Mouse (Mus musculus) G1E (cell line): ENCODE data around the gene Spred1. TPM values are rescaled to one million over a fixed set of nuclear protein-coding genes. Genes with fewer than 3 reads are reported as not detected.

Experiments used
- ATAC-seq: 2 replicates; pipeline ENCODE4 v1.8.0; 2016; ENCODE audit warnings: mild to moderate bottlenecking; ENCODE audit not compliant: insufficient number of reproducible peaks, poor library complexity, low FRiP score, severe bottlenecking; ENCODE audit errors: extremely low read depth
- DNase-seq: peaks from one replicate; pipeline ENCODE4 v3.0.0; 2012; ENCODE audit warnings: low spot score
- H3K27me3 ChIP-seq: 2 replicates; pipeline ENCODE4 v1.6.1; 2012; ENCODE audit warnings: mild to moderate bottlenecking, low read length, inconsistent platforms; ENCODE audit not compliant: insufficient read depth
- H3K36me3 ChIP-seq: replicated peaks from 2 replicates; pipeline ENCODE3; 2012; ENCODE audit warnings: mild to moderate bottlenecking, inconsistent platforms
- H3K4me1 ChIP-seq: 2 replicates; pipeline ENCODE4 v1.6.1; 2012; ENCODE audit warnings: low read depth, low read length, inconsistent platforms, mixed read lengths; ENCODE audit not compliant: insufficient read depth
- H3K4me3 ChIP-seq: 2 replicates; pipeline ENCODE4 v1.5.1; 2012; ENCODE audit warnings: low read depth, mild to moderate bottlenecking, inconsistent platforms, low read length, moderate library complexity, mixed read lengths
- H3K9me3 ChIP-seq: replicated peaks from 2 replicates; pipeline ENCODE4 v1.6.1; 2012; ENCODE audit warnings: inconsistent platforms
- CTCF ChIP-seq: IDR thresholded peaks from 2 replicates; pipeline ENCODE4 v1.5.1; 2012; ENCODE audit warnings: low read depth, low read length, inconsistent platforms, mixed read lengths
- GATA1 ChIP-seq: IDR thresholded peaks from 2 replicates; pipeline ENCODE4 v1.6.1; 2012; ENCODE audit warnings: borderline replicate concordance, low read length, inconsistent platforms, mixed read lengths
- GATA2 ChIP-seq: IDR thresholded peaks from 2 replicates; pipeline ENCODE4 v1.6.1; 2012; ENCODE audit warnings: low read depth, low read length, inconsistent platforms, borderline replicate concordance
- POLR2AphosphoS5 ChIP-seq: IDR thresholded peaks from 2 replicates; pipeline ENCODE4 v1.6.1; 2012; ENCODE audit warnings: low read depth, low read length, inconsistent platforms; ENCODE audit not compliant: insufficient replicate concordance
- TAL1 ChIP-seq: conservative IDR thresholded peaks from 2 replicates; pipeline ENCODE4 v1.6.1; 2012; ENCODE audit warnings: low read depth, low read length, inconsistent platforms, mixed read lengths
- polyA plus RNA-seq: library from polyadenylated mRNA; stranded (reverse); fragments of >175 nt; gene quantifications from 2 replicates; pipeline ENCODE4 v1.2.3, GENCODE M21; 2012
- total RNA-seq, 2 experiments: library from RNA; stranded (forward) in 1 of 2; stranded (reverse) in 1 of 2; fragments of 200-1000 nt in 1 of 2; fragments of >200 nt in 1 of 2; fragmentation: Nextera tagmentation in 1 of 2; gene quantifications; 2 replicates each; pipeline ENCODE4 v1.2.3; 2014 to 2017

Spred1 gene
- total and polyA plus RNA-seq, 3 experiments, result 3.9 to 78.1 (median 42.1) TPM

- DNase-seq (no peak), ATAC-seq (no peak)
- no peak for TF ChIP-seq GATA1
- no peak for TF ChIP-seq GATA2
- no peak for TF ChIP-seq CTCF
- TF ChIP-seq POLR2AphosphoS5, result no peak
- TF ChIP-seq TAL1, result no peak
- Histone ChIP-seq H3K36me3 (peaks cover 21% of the 10 kb centered on the region), H3K4me1 (peaks cover 33% of the 10 kb centered on the region), H3K9me3 (no peaks in the 10 kb centered on the region), H3K27me3 (no peaks in the 10 kb centered on the region), H3K4me3 (no peak overlapping the region)
These were observed 12.4 kb downstream of the Spred1 start for GRCm38 (mm10) chr2:117133541-117133940.

- TF ChIP-seq GATA2, result no peak
- TF ChIP-seq GATA1, result no peak
- TF ChIP-seq POLR2AphosphoS5, result no peak
- no peak for TF ChIP-seq TAL1
- TF ChIP-seq CTCF, result no peak
- Histone ChIP-seq H3K36me3 (peaks cover 26% of the 10 kb centered on the region), H3K27me3 (no peaks in the 10 kb centered on the region), H3K9me3 (no peaks in the 10 kb centered on the region), H3K4me3 (no peak overlapping the region), H3K4me1 (peaks cover 29% of the 10 kb centered on the region)
- DNase-seq (no peak), ATAC-seq (no peak)
These were observed 16.6 kb downstream of the Spred1 start for GRCm38 (mm10) chr2:117137751-117138150.

- no peak for TF ChIP-seq TAL1
- no peak for TF ChIP-seq POLR2AphosphoS5
- TF ChIP-seq GATA2, result no peak
- no peak for TF ChIP-seq GATA1
- no peak for TF ChIP-seq CTCF
- DNase-seq, result no peak
These were observed 17.8 kb downstream of the Spred1 start for GRCm38 (mm10) chr2:117138932-117139331.

GRCm38 (mm10) chr2:117139977-117140376 lies 18.8 kb downstream of the Spred1 start:
- Histone ChIP-seq H3K4me3 (no peak overlapping the region), H3K4me1 (peaks cover 26% of the 10 kb centered on the region), H3K36me3 (peaks cover 19% of the 10 kb centered on the region), H3K27me3 (no peaks in the 10 kb centered on the region), H3K9me3 (no peaks in the 10 kb centered on the region)
- TF ChIP-seq GATA1 (no peak), TAL1 (no peak), GATA2 (no peak), CTCF (no peak), POLR2AphosphoS5 (no peak)
- ATAC-seq, result no peak
- DNase-seq, result no peak

More at GRCm38 (mm10) chr2:117138932-117139331, 17.8 kb downstream of the Spred1 start:
- ATAC-seq, result no peak
- no peaks in the 10 kb centered on the region for H3K9me3 ChIP-seq
- H3K4me1 ChIP-seq, result peaks cover 29% of the 10 kb centered on the region
- peaks cover 22% of the 10 kb centered on the region for H3K36me3 ChIP-seq
- no peaks in the 10 kb centered on the region for H3K27me3 ChIP-seq
- H3K4me3 ChIP-seq, result no peak overlapping the region

- H3K36me3 ChIP-seq, result peaks cover 21% of the 10 kb centered on the region
- no peak for DNase-seq
- no peaks in the 10 kb centered on the region for H3K27me3 ChIP-seq
- ATAC-seq, result no peak
- H3K4me1 ChIP-seq, result peaks cover 13% of the 10 kb centered on the region
- no peak for TF ChIP-seq CTCF
- no peak for TF ChIP-seq GATA2
- no peak for TF ChIP-seq GATA1
- TF ChIP-seq TAL1, result no peak
- no peak for TF ChIP-seq POLR2AphosphoS5
- H3K9me3 ChIP-seq, result no peaks in the 10 kb centered on the region
- H3K4me3 ChIP-seq, result no peak overlapping the region
These were observed 21.9 kb downstream of the Spred1 start for GRCm38 (mm10) chr2:117143106-117143505.

- H3K36me3 ChIP-seq, result peaks cover 12% of the 10 kb centered on the region
- no peak for ATAC-seq
- H3K4me3 ChIP-seq, result no peak overlapping the region
- peaks cover 25% of the 10 kb centered on the region for H3K4me1 ChIP-seq
- TF ChIP-seq TAL1 (no peak), CTCF (no peak)
- no peaks in the 10 kb centered on the region for H3K27me3 ChIP-seq
- no peaks in the 10 kb centered on the region for H3K9me3 ChIP-seq
- DNase-seq, result no peak
These were observed 24.9 kb downstream of the Spred1 start for GRCm38 (mm10) chr2:117146026-117146425.

GRCm38 (mm10) chr2:117146617-117147016 lies 25.4 kb downstream of the Spred1 start:
- no peak for ATAC-seq
- peaks cover 27% of the 10 kb centered on the region for H3K4me1 ChIP-seq
- no peak for TF ChIP-seq GATA2
- TF ChIP-seq CTCF, result no peak
- TF ChIP-seq GATA1, result no peak
- no peak for TF ChIP-seq TAL1
- no peak for TF ChIP-seq POLR2AphosphoS5
- peaks cover 12% of the 10 kb centered on the region for H3K36me3 ChIP-seq
- H3K9me3 ChIP-seq, result no peaks in the 10 kb centered on the region
- no peaks in the 10 kb centered on the region for H3K27me3 ChIP-seq
- H3K4me3 ChIP-seq, result no peak overlapping the region
- DNase-seq, result no peak
